Mouse (Mus musculus) erythroblast, embryonic 14.5 days (primary cell): ENCODE measurements around the gene Shroom1.

Experiments used
- GATA1 ChIP-seq: IDR thresholded peaks from 2 replicates; pipeline ENCODE4 v1.6.1; 2012; ENCODE audit warnings: low read length, inconsistent platforms, mixed read lengths
- TAL1 ChIP-seq: IDR thresholded peaks from 3 replicates; pipeline ENCODE4 v1.6.1; 2012; ENCODE audit warnings: low read length, inconsistent platforms, mixed read lengths

- TF ChIP-seq TAL1: no peak
- TF ChIP-seq GATA1: no peak
These were observed 48.1 kb downstream of the Shroom1 start for GRCm38 (mm10) chr11:53505026-53505663.
